Mouse (Mus musculus) neural tube, embryonic 12.5 days (tissue): ENCODE results near the gene Fgfr2. TPM values are rescaled to one million over a fixed set of nuclear protein-coding genes. Genes with fewer than 3 reads are reported as not detected.

Source experiments
- ATAC-seq: fragments of 200-750 bp; cut with Nextera tagmentation; 2 replicates; pipeline ENCODE4 v1.8.0; 2017; ENCODE audit warnings: low read depth, mild to moderate bottlenecking, moderate TSS enrichment, moderate library complexity; ENCODE audit not compliant: low FRiP score
- H3K27ac ChIP-seq: fragments of 300-500 bp; sonication (generic); 2 replicates; pipeline ENCODE4 v1.5.1; 2016
- H3K27me3 ChIP-seq: fragments of 300-500 bp; sonication (generic); replicated peaks from 2 replicates; pipeline ENCODE4 v1.6.1; 2016; ENCODE audit warnings: mild to moderate bottlenecking
- H3K36me3 ChIP-seq: fragments of 300-500 bp; sonication (generic); 2 replicates; pipeline ENCODE4 v1.6.1; 2016; ENCODE audit warnings: mild to moderate bottlenecking
- H3K4me1 ChIP-seq: fragments of 300-500 bp; sonication (generic); 2 replicates; pipeline ENCODE4 v1.6.1; 2016
- H3K4me2 ChIP-seq: fragments of 300-500 bp; sonication (generic); replicated peaks from 2 replicates; pipeline ENCODE4 v1.6.1; 2016; ENCODE audit warnings: mild to moderate bottlenecking
- H3K4me3 ChIP-seq: fragments of 300-500 bp; sonication (generic); 2 replicates; pipeline ENCODE4 v1.5.1; 2016
- H3K9ac ChIP-seq: fragments of 300-500 bp; sonication (generic); 2 replicates; pipeline ENCODE4 v1.6.1; 2016; ENCODE audit warnings: mild to moderate bottlenecking
- H3K9me3 ChIP-seq: fragments of 300-500 bp; sonication (generic); 2 replicates; pipeline ENCODE4 v1.6.1; 2016; ENCODE audit warnings: mild to moderate bottlenecking
- WGBS: fragments of 180-500 bp; shearing (Covaris S2); methylation state at CpG from one replicate; pipeline ENCODE4 v1.1.7; 2016; 5-methylcytosine and 5-hydroxymethylcytosine counted together
- polyA plus RNA-seq: library from polyadenylated mRNA; unstranded; fragments of >200 nt; fragmentation: Nextera tagmentation; extraction: Ambion mirVana; gene quantifications from 2 replicates; pipeline ENCODE4 v1.2.1, GENCODE M21; 2016

Fgfr2 gene
- polyA plus RNA-seq, 1 experiment from 2014 or later, result 65.0 TPM

GRCm38 (mm10) chr7:131598483-131598824, 1524.7 kb downstream of the Fgfr2 start:
- Histone ChIP-seq H3K36me3 (no peaks in the 10 kb centered on the region), H3K27me3 (peaks cover 36% of the 10 kb centered on the region), H3K27ac (no peak overlapping the region), H3K4me2 (peak overlapping the region; percentile 35), H3K4me3 (no peak overlapping the region), H3K9me3 (no peaks in the 10 kb centered on the region), H3K4me1 (peaks cover 20% of the 10 kb centered on the region), H3K9ac (peak overlapping the region; percentile 14; the same call in 1 of the 2 replicates)
- 4% methylated on average over 5 of the region's 5 CpGs for WGBS
- peak; percentile 50 for ATAC-seq

- H3K36me3 ChIP-seq, result no peaks in the 10 kb centered on the region
- peak overlapping the region; percentile 14; the same call in 1 of the 2 replicates for H3K9ac ChIP-seq
- H3K27me3 ChIP-seq, result peaks cover 36% of the 10 kb centered on the region
- WGBS, result 8% methylated on average over 12 of the region's 12 CpGs
- H3K4me3 ChIP-seq, result no peak overlapping the region
- no peak overlapping the region for H3K27ac ChIP-seq
- no peaks in the 10 kb centered on the region for H3K9me3 ChIP-seq
- H3K4me1 ChIP-seq, result peaks cover 15% of the 10 kb centered on the region; the same call in 1 of the 2 replicates
- peak; percentile 95 for ATAC-seq
- H3K4me2 ChIP-seq, result peak overlapping the region; percentile 35
Measured at GRCm38 (mm10) chr7:131597779-131598482, 1525.2 kb downstream of the Fgfr2 start.

DNA sequence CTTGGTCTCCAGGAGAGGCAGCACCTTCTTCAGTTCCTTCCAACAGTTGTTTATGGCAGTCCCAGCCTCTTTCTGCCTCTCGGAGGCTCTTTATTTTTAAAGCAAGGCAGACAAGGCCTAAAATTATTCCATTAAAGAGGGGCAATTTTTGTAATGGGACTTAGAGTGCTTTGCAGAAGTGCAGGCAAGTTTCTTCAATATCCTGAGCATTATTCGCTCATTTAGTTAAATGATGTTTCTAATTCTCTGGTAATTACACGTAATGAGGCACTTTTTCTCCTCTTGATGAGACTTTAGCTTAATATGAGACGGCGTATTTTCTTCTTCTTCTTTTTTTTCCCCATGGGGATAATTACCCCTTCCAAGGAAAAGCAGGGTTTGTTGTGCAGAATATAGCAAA, 1537.6 kb downstream of the Fgfr2 start:
- Histone ChIP-seq H3K4me3 (no peak overlapping the region), H3K36me3 (no peaks in the 10 kb centered on the region), H3K9me3 (no peaks in the 10 kb centered on the region), H3K27ac (no peak overlapping the region), H3K27me3 (no peaks in the 10 kb centered on the region), H3K9ac (no peak overlapping the region), H3K4me1 (no peaks in the 10 kb centered on the region), H3K4me2 (no peak overlapping the region)
- ATAC-seq, result no peak
- 81% methylated on average over 5 of the region's 5 CpGs for WGBS

- Histone ChIP-seq H3K4me3 (no peak overlapping the region), H3K27me3 (no peaks in the 10 kb centered on the region), H3K9ac (no peak overlapping the region), H3K4me2 (no peak overlapping the region), H3K27ac (no peak overlapping the region), H3K9me3 (no peaks in the 10 kb centered on the region), H3K4me1 (no peaks in the 10 kb centered on the region), H3K36me3 (no peaks in the 10 kb centered on the region)
- ATAC-seq, result no peak
- 57% methylated on average over 9 of the region's 9 CpGs for WGBS
Measured at GRCm38 (mm10) chr7:131582178-131582577, 1541.0 kb downstream of the Fgfr2 start.

GRCm38 (mm10) chr7:131575246-131575645, 1547.9 kb downstream of the Fgfr2 start:
- Histone ChIP-seq H3K36me3 (peaks cover 33% of the 10 kb centered on the region), H3K4me2 (no peak overlapping the region), H3K9ac (no peak overlapping the region), H3K9me3 (no peaks in the 10 kb centered on the region), H3K27ac (no peak overlapping the region), H3K4me3 (no peak overlapping the region), H3K27me3 (no peaks in the 10 kb centered on the region), H3K4me1 (no peaks in the 10 kb centered on the region)
- 82% methylated on average over 6 of the region's 6 CpGs for WGBS
- no peak for ATAC-seq

DNA sequence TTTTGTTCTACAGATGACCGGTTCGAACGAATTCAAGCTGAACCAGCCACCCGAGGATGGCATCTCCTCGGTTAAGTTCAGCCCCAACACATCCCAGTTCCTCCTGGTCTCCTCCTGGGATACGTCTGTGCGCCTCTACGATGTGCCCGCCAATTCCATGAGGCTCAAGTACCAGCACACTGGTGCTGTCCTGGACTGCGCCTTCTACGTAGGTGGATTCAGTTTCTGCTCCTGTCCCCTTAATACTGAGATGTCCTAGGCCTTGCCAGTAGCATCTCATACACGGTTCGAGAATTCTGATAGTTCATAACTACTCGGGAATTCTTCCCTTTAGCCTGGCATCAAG, 1562.5 kb downstream of the Fgfr2 start:
- peak overlapping the region; percentile 77 for H3K4me3 ChIP-seq
- peak; percentile 46 for ATAC-seq
- WGBS, result under 1% methylated on average over 14 of the region's 14 CpGs
- no peaks in the 10 kb centered on the region for H3K9me3 ChIP-seq
- peaks cover 31% of the 10 kb centered on the region for H3K36me3 ChIP-seq
- H3K4me1 ChIP-seq, result peaks cover 34% of the 10 kb centered on the region
- peak overlapping the region; percentile 64 for H3K4me2 ChIP-seq
- peak overlapping the region; percentile 86 for H3K9ac ChIP-seq
- H3K27me3 ChIP-seq, result peaks cover 34% of the 10 kb centered on the region
- peak overlapping the region; percentile 72; the same call in 1 of the 2 replicates for H3K27ac ChIP-seq

DNA sequence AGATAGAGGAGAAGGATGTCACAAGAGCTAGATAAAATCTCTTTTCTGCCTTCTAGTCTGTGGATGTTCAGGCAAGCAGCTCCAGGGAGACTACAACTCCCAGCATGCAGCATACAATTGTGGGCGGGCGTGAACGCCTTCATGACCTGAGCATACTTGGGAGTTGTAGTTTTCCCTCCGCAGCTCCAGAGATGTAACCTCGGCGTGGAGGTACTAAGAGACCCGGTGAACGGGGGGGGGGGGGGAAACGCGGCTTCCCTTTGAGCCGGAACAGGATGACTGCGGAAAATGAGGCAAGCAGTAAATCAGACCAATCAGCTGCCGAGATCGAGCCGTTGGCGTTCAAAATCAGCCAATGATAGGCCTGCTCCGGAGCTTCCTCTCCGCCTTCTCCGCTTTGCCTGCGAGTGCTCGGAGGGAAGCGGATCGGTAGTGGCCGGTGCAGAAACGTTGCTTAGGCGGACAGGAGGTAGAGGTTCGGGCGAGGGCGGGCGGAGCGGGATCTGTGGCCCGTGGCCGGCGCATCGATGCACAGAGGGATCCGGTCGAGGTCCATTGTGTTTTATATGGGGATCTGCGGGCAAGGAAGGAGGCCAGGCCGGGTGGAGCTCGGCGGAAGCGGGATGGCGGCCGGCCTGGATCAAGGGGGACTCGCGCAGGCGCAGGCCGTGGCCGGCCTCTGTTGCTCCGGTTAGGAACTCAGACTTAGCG, 1563.0 kb downstream of the Fgfr2 start, which contains the start of gene Bub3:
Bub3 (plus strand) TSS at position 237 of the 711 bp plus-strand sequence.
- Histone ChIP-seq H3K4me2 (peak within 1 kb of the TSS; percentile 64), H3K4me3 (peak within 1 kb of the TSS; percentile 77), H3K4me1 (peaks cover 39% of the 10 kb centered on the region), H3K36me3 (peaks cover 30% of the 10 kb centered on the region), H3K27me3 (peaks cover 39% of the 10 kb centered on the region), H3K9me3 (no peaks in the 10 kb centered on the region), H3K9ac (peak within 1 kb of the TSS; percentile 86), H3K27ac (peak within 1 kb of the TSS; percentile 72; the same call in 1 of the 2 replicates)
- WGBS, result under 1% methylated on average over 46 of the region's 51 CpGs
- ATAC-seq, result peak; percentile 94

- no peak overlapping the region for H3K4me2 ChIP-seq
- WGBS, result 31% methylated on average over 2 of the region's 2 CpGs
- H3K27ac ChIP-seq, result no peak overlapping the region
- peaks cover 47% of the 10 kb centered on the region for H3K4me1 ChIP-seq
- H3K4me3 ChIP-seq, result no peak overlapping the region
- H3K27me3 ChIP-seq, result peaks cover 63% of the 10 kb centered on the region
- no peak for ATAC-seq
- H3K9ac ChIP-seq, result no peak overlapping the region
- H3K36me3 ChIP-seq, result peaks cover 9% of the 10 kb centered on the region
- H3K9me3 ChIP-seq, result no peaks in the 10 kb centered on the region
Measured at GRCm38 (mm10) chr7:131557751-131558150, 1565.4 kb downstream of the Fgfr2 start.

GRCm38 (mm10) chr7:131556541-131557271, 1566.4 kb downstream of the Fgfr2 start:
- Histone ChIP-seq H3K4me2 (peak overlapping the region; percentile 39), H3K4me1 (peaks cover 39% of the 10 kb centered on the region), H3K27me3 (peaks cover 73% of the 10 kb centered on the region), H3K27ac (no peak overlapping the region), H3K4me3 (peak overlapping the region; percentile 16), H3K9ac (no peak overlapping the region), H3K9me3 (no peaks in the 10 kb centered on the region), H3K36me3 (no peaks in the 10 kb centered on the region; the same call in 1 of the 2 replicates)
- no peak for ATAC-seq
- under 1% methylated on average over 37 of the region's 37 CpGs for WGBS

- Histone ChIP-seq H3K4me3 (no peak overlapping the region), H3K9me3 (no peaks in the 10 kb centered on the region), H3K9ac (no peak overlapping the region), H3K36me3 (no peaks in the 10 kb centered on the region), H3K4me1 (peaks cover 35% of the 10 kb centered on the region), H3K27ac (no peak overlapping the region), H3K4me2 (peak overlapping the region; percentile 65), H3K27me3 (peaks cover 79% of the 10 kb centered on the region)
- no peak for ATAC-seq
- under 1% methylated on average over 9 of the region's 9 CpGs for WGBS
Measured at GRCm38 (mm10) chr7:131556116-131556515, 1567.0 kb downstream of the Fgfr2 start.

DNA sequence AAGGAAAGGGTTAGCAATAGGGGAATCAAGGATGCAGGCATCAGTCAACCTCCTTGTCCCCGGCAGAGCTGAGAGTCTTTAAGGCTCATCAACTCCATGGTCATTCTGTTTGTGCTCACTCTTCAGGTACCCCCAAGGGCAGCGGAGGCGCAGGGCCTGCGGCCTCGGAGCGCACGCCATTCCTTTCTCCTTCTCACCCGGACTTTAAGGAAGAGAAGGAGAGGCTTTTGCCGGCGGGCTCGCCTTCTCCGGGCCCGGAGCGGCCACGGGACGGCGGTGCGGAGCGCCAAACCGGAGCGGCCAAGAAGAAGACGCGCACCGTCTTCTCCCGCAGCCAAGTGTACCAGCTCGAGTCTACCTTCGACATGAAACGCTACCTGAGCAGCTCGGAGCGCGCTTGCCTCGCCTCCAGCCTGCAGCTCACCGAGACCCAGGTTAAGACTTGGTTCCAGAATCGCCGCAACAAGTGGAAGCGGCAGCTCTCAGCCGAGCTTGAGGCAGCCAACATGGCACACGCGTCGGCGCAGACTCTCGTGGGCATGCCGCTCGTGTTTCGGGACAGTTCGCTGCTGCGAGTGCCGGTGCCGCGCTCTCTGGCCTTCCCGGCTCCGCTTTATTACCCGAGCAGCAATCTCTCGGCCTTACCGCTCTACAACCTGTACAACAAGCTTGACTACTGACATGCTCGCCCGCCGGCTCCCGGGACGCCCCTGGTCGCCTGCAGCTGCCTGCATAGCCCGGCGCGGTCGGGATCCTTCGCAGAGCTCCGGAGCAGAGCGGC, 1567.7 kb downstream of the Fgfr2 start:
- peak overlapping the region; percentile 35 for H3K4me3 ChIP-seq
- peaks cover 86% of the 10 kb centered on the region for H3K27me3 ChIP-seq
- H3K4me1 ChIP-seq, result peaks cover 32% of the 10 kb centered on the region
- no peaks in the 10 kb centered on the region for H3K36me3 ChIP-seq
- H3K9me3 ChIP-seq, result no peaks in the 10 kb centered on the region
- H3K27ac ChIP-seq, result no peak overlapping the region
- no peak overlapping the region for H3K9ac ChIP-seq
- ATAC-seq, result no peak
- WGBS, result under 1% methylated on average over 68 of the region's 68 CpGs
- peak overlapping the region; percentile 65 for H3K4me2 ChIP-seq
